Mouse (Mus musculus): ENCODE data around the gene Mocs1.
A peak's percentile ranks its signal among the peaks of the same experiment; 100 is the strongest.

Mocs1 gene

DNA sequence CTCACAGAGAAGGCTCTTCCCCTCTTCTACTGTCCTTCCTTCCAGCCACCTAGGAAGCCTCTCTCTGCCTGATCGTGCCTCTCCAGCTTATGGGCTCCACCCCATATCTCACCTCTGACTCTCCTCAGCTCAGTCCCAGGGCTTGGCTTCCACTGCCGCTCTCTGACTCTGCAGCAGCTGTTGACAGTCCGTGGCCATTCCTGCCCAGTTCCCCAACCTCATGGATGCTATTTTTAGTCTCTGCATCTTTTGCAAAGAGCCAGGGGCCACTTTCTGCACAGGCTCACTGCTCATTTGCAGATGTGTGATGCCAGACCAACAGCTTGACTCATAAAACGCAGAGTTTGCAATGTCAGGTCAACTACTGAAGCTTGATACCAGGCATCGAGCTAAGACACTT is 60.9 kb downstream of the Mocs1 start:
- DNase-seq = no peak

GRCm38 (mm10) chr17:49493276-49493675 is 65.1 kb downstream of the Mocs1 start:
- no peak for DNase-seq

DNA sequence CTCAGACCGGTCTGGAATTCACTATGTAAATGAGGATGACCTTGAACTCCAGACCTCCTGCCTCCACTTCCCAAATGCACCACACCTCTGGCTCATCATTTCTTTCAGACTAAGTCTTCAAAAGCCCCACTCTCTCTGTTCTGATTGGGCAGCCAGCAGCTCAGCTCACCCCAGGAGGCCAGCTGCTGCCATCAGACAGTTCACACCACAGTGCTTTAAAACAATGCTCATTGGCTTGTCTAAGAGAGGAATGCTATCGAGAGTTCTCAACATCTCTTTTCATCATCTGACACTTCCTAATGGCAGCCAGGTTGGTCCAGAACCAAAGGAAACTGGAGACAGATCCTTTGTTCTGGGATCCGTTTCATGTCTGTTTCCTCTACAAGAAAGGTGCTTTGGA is 70.0 kb downstream of the Mocs1 start:
- DNase-seq = no peak

DNA sequence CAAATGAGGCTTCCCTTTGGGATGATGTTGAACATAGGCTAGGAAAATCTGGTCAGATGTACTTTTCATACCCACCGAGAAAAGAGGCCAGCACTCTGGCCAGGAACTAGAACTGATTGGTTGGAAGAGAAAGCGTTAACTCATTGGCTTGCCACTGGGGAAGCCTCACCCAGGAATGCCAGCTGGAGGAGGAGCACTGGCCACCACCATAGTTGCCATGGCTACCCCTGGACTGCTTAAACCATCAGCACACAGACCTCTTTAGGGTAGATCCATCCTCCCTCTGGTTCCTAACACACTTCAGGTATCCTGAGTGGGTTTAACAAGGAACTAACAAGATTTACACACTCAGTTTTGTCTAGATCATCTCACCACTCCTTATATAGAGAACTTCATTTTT is 71.5 kb downstream of the Mocs1 start:
- peak; percentile 35 for DNase-seq

- peak; percentile 57 for DNase-seq
Measured at GRCm38 (mm10) chr17:49500234-49500633, 72.1 kb downstream of the Mocs1 start.

DNA sequence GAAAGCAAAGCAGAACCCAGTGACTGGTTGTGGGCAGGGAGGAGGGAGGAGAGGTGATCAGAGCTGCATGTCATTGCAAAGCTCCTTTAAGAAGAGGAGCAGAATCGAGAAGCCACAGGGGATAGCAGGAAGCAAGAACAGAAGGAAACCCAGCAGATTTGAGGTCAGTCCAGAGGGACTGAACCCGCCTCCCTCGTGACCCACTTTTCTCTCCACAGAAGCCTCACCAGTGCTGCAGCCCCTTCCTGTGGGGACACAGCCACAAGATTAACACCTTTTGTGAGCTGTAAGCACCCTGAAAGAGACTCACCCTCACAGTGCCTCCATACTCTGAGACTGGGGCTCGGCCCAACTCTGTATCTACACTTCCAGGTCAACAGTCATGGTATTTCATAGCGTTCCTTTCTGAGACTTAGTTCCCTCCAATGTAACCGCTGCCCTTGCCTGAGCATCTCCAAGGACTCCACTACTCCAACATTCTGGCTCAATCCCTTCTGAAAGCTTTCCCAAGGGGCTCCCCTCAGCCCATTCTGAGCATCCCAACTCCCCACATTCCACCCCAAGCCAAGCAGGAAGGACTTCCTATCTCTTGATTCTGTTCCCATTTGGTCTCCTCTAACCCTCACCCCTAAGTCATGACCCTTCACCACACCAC is 75.2 kb downstream of the Mocs1 start:
- peak; percentile 88 for DNase-seq

All from cerebellum, adult 9-10 months (tissue).